Mouse (Mus musculus): ENCODE data around the gene Ceacam1.
"Not testable (repeated sequence)": the region's sequence is repeated elsewhere in the genome, so short reads cannot be mapped to it uniquely, and the experiment has no call there.

GRCm38 (mm10) chr7:25461336-25462032 lies 15.9 kb downstream of the Ceacam1 start:
- TF ChIP-seq TAL1, GATA1 (IDR thresholded peaks at IDR 0.05; ENCODE audit: low read length): not testable (repeated sequence)
